Mouse (Mus musculus) cerebellum, adult 2 months (tissue): ENCODE results near the gene Pak6.

Experiments used
- CTCF ChIP-seq: fragments of 200-500 bp; IDR thresholded peaks from 2 replicates; pipeline ENCODE4 v1.5.1; 2011; ENCODE audit warnings: low read depth, mild to moderate bottlenecking, control low read depth, low read length, moderate library complexity, borderline replicate concordance; ENCODE audit not compliant: insufficient read depth
- POLR2A ChIP-seq: fragments of 200-500 bp; IDR thresholded peaks from 2 replicates; pipeline ENCODE4 v1.6.1; 2011; ENCODE audit warnings: low read length, control low read depth, borderline replicate concordance; ENCODE audit not compliant: insufficient read depth

DNA sequence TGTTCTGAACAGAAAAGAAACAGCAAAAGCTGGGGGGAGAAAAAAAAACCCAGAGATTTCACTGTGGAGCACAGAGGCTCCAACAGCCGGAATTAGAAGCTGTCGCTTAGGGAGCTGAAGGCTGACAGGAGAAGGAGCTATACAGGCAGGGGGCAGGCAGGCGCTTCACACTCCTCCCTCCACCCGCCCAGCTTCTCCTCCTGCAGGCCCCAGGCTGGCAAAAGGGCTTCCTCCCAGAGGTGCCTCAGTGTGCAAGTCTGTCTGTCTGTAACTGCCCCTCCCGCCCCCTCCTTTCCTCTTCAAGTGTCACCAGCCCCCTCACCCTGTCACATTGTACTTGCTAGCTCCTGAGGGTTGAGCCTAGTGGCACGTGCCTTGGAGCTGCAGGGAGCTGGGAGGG is 43.3 kb downstream of the Pak6 start:
- TF ChIP-seq CTCF (no peak), POLR2A (no peak)
